Mouse (Mus musculus) midbrain, embryonic 13.5 days (tissue): ENCODE measurements at regions not wholly inside any gene's neighbourhood (a gene's known extent, or its start where the extent isn't known, plus 50 kb on each side); places are given as distances from the start of the nearest gene placed in this dataset.

Experiments
- ATAC-seq: fragments of 200-750 bp; cut with Nextera tagmentation; 2 replicates; pipeline ENCODE4 v1.8.0; 2017; ENCODE audit warnings: mild to moderate bottlenecking, moderate TSS enrichment, moderate library complexity
- H3K27ac ChIP-seq: fragments of 300-500 bp; sonication (generic); 2 replicates; pipeline ENCODE4 v1.5.1; 2015; ENCODE audit warnings: inconsistent platforms, mild to moderate bottlenecking, moderate library complexity
- H3K27me3 ChIP-seq: fragments of 300-500 bp; sonication (generic); 2 replicates; pipeline ENCODE4 v1.6.1; 2015; ENCODE audit warnings: mild to moderate bottlenecking, inconsistent platforms
- H3K36me3 ChIP-seq: fragments of 300-500 bp; sonication (generic); 2 replicates; pipeline ENCODE4 v1.6.1; 2015; ENCODE audit warnings: mild to moderate bottlenecking, inconsistent platforms
- H3K4me1 ChIP-seq: fragments of 300-500 bp; sonication (generic); replicated peaks from 2 replicates; pipeline ENCODE4 v1.6.1; 2015; ENCODE audit warnings: inconsistent platforms
- H3K4me2 ChIP-seq: fragments of 300-500 bp; sonication (generic); replicated peaks from 2 replicates; pipeline ENCODE4 v1.6.1; 2015; ENCODE audit warnings: moderate library complexity, mild to moderate bottlenecking, inconsistent platforms
- H3K4me3 ChIP-seq: fragments of 300-500 bp; sonication (generic); replicated peaks from 2 replicates; pipeline ENCODE4 v1.5.1; 2015; ENCODE audit warnings: mild to moderate bottlenecking, inconsistent platforms
- H3K9ac ChIP-seq: fragments of 300-500 bp; sonication (generic); replicated peaks from 2 replicates; pipeline ENCODE4 v1.6.1; 2015; ENCODE audit warnings: mild to moderate bottlenecking, inconsistent platforms
- H3K9me3 ChIP-seq: fragments of 300-500 bp; sonication (generic); 2 replicates; pipeline ENCODE4 v1.6.1; 2016; ENCODE audit warnings: mild to moderate bottlenecking, inconsistent platforms
- WGBS: fragments of 180-500 bp; shearing (Covaris S2); methylation state at CpG from one replicate; pipeline ENCODE4 v1.1.7; 2015; 5-methylcytosine and 5-hydroxymethylcytosine counted together

GRCm38 (mm10) chr3:147081763-147082162 lies 229.6 kb downstream of the Ttll7 start:
- no peak overlapping the region for H3K9ac ChIP-seq
- H3K4me2 ChIP-seq: no peak overlapping the region
- no peak for ATAC-seq
- H3K36me3 ChIP-seq: no peaks in the 10 kb centered on the region
- no peaks in the 10 kb centered on the region for H3K9me3 ChIP-seq
- no peak overlapping the region for H3K27ac ChIP-seq
- H3K4me1 ChIP-seq: peaks cover 43% of the 10 kb centered on the region
- no peaks in the 10 kb centered on the region for H3K27me3 ChIP-seq
- WGBS: 58% methylated on average over 9 of the region's 9 CpGs
- H3K4me3 ChIP-seq: no peak overlapping the region

- no peak overlapping the region for H3K4me2 ChIP-seq
- no peak for ATAC-seq
- no peaks in the 10 kb centered on the region for H3K27me3 ChIP-seq
- H3K9me3 ChIP-seq: no peaks in the 10 kb centered on the region
- no peak overlapping the region for H3K4me3 ChIP-seq
- peaks cover 43% of the 10 kb centered on the region for H3K4me1 ChIP-seq
- 8% methylated on average over 7 of the region's 7 CpGs for WGBS
- no peak overlapping the region for H3K9ac ChIP-seq
- H3K27ac ChIP-seq: peak overlapping the region; percentile 55
- no peaks in the 10 kb centered on the region for H3K36me3 ChIP-seq
These were observed 230.2 kb downstream of the Ttll7 start for GRCm38 (mm10) chr3:147082255-147082943.

GRCm38 (mm10) chr3:147083374-147083773 lies 231.2 kb downstream of the Ttll7 start:
- no peak for ATAC-seq
- WGBS: 18% methylated on average over 11 of the region's 11 CpGs
- no peaks in the 10 kb centered on the region for H3K36me3 ChIP-seq
- no peak overlapping the region for H3K4me3 ChIP-seq
- H3K27ac ChIP-seq: peak overlapping the region; percentile 48; the same call in 1 of the 2 replicates
- H3K27me3 ChIP-seq: no peaks in the 10 kb centered on the region
- peak overlapping the region; percentile 29 for H3K4me2 ChIP-seq
- peaks cover 43% of the 10 kb centered on the region for H3K4me1 ChIP-seq
- no peak overlapping the region for H3K9ac ChIP-seq
- H3K9me3 ChIP-seq: no peaks in the 10 kb centered on the region

GRCm38 (mm10) chr3:147083823-147084222 lies 231.7 kb downstream of the Ttll7 start:
- Histone ChIP-seq H3K4me2 (peak overlapping the region; percentile 29; the same call in 1 of the 2 replicates), H3K36me3 (no peaks in the 10 kb centered on the region), H3K27me3 (no peaks in the 10 kb centered on the region), H3K27ac (peak overlapping the region; percentile 48; the same call in 1 of the 2 replicates), H3K4me1 (peaks cover 43% of the 10 kb centered on the region), H3K9me3 (no peaks in the 10 kb centered on the region), H3K4me3 (no peak overlapping the region), H3K9ac (no peak overlapping the region)
- 43% methylated on average over 4 of the region's 4 CpGs for WGBS
- no peak for ATAC-seq

GRCm38 (mm10) chr3:147084624-147085189 lies 232.5 kb downstream of the Ttll7 start:
- Histone ChIP-seq H3K27ac (no peak overlapping the region), H3K4me3 (no peak overlapping the region), H3K9me3 (no peaks in the 10 kb centered on the region), H3K36me3 (no peaks in the 10 kb centered on the region), H3K9ac (no peak overlapping the region), H3K4me2 (no peak overlapping the region), H3K27me3 (0 out of 2 replicates have a peak, but pooled peaks cover 1% of the 10 kb centered on the region), H3K4me1 (peaks cover 43% of the 10 kb centered on the region)
- 31% methylated on average over 9 of the region's 9 CpGs for WGBS
- peak; percentile 59; the same call in 1 of the 2 replicates for ATAC-seq

- no peak for ATAC-seq
- Histone ChIP-seq H3K4me1 (peaks cover 26% of the 10 kb centered on the region), H3K9ac (no peak overlapping the region), H3K9me3 (no peaks in the 10 kb centered on the region), H3K36me3 (no peaks in the 10 kb centered on the region), H3K27ac (no peak overlapping the region), H3K4me3 (no peak overlapping the region), H3K27me3 (0 out of 2 replicates have a peak, but pooled peaks cover 3% of the 10 kb centered on the region), H3K4me2 (no peak overlapping the region)
- 87% methylated on average over 6 of the region's 6 CpGs for WGBS
These were observed 236.0 kb downstream of the Ttll7 start for GRCm38 (mm10) chr3:147088171-147088570.

GRCm38 (mm10) chr3:147089716-147090115 lies 237.5 kb downstream of the Ttll7 start:
- Histone ChIP-seq H3K36me3 (no peaks in the 10 kb centered on the region), H3K4me1 (peaks cover 12% of the 10 kb centered on the region), H3K9ac (no peak overlapping the region), H3K27me3 (peaks cover 6% of the 10 kb centered on the region; the same call in 1 of the 2 replicates), H3K27ac (no peak overlapping the region), H3K9me3 (no peaks in the 10 kb centered on the region), H3K4me3 (no peak overlapping the region), H3K4me2 (no peak overlapping the region)
- WGBS: 74% methylated on average over 10 of the region's 10 CpGs
- no peak for ATAC-seq

- Histone ChIP-seq H3K27me3 (peaks cover 12% of the 10 kb centered on the region), H3K27ac (peak overlapping the region; percentile 41; the same call in 1 of the 2 replicates), H3K9me3 (no peaks in the 10 kb centered on the region), H3K4me2 (no peak overlapping the region), H3K4me3 (no peak overlapping the region), H3K9ac (no peak overlapping the region), H3K36me3 (no peaks in the 10 kb centered on the region), H3K4me1 (peaks cover 4% of the 10 kb centered on the region; the same call in 1 of the 2 replicates)
- no peak for ATAC-seq
- 57% methylated on average over 8 of the region's 8 CpGs for WGBS
These were observed 240.3 kb downstream of the Ttll7 start for GRCm38 (mm10) chr3:147092188-147093075.

GRCm38 (mm10) chr3:147093076-147093380 lies 240.9 kb downstream of the Ttll7 start:
- WGBS: 56% methylated on average over 5 of the region's 5 CpGs
- H3K27ac ChIP-seq: peak overlapping the region; percentile 41; the same call in 1 of the 2 replicates
- peaks cover 12% of the 10 kb centered on the region for H3K27me3 ChIP-seq
- H3K9me3 ChIP-seq: no peaks in the 10 kb centered on the region
- ATAC-seq: no peak
- H3K9ac ChIP-seq: no peak overlapping the region
- H3K4me3 ChIP-seq: no peak overlapping the region
- peaks cover 7% of the 10 kb centered on the region for H3K4me1 ChIP-seq
- H3K4me2 ChIP-seq: no peak overlapping the region
- no peaks in the 10 kb centered on the region for H3K36me3 ChIP-seq

- Histone ChIP-seq H3K4me2 (no peak overlapping the region), H3K4me1 (peaks cover 31% of the 10 kb centered on the region), H3K27ac (no peak overlapping the region), H3K4me3 (no peak overlapping the region), H3K36me3 (no peaks in the 10 kb centered on the region), H3K27me3 (peaks cover 12% of the 10 kb centered on the region), H3K9me3 (no peaks in the 10 kb centered on the region), H3K9ac (no peak overlapping the region)
- WGBS: 67% methylated on average over 9 of the region's 9 CpGs
- ATAC-seq: no peak
These were observed 244.0 kb downstream of the Ttll7 start for GRCm38 (mm10) chr3:147096179-147096578.

- no peak overlapping the region for H3K27ac ChIP-seq
- 12% methylated on average over 15 of the region's 15 CpGs for WGBS
- H3K4me3 ChIP-seq: no peak overlapping the region
- H3K9me3 ChIP-seq: no peaks in the 10 kb centered on the region
- peak; percentile 51; the same call in 1 of the 2 replicates for ATAC-seq
- H3K9ac ChIP-seq: peak overlapping the region; percentile 6; the same call in 1 of the 2 replicates
- no peaks in the 10 kb centered on the region for H3K36me3 ChIP-seq
- H3K4me2 ChIP-seq: peak overlapping the region; percentile 42
- H3K27me3 ChIP-seq: peaks cover 12% of the 10 kb centered on the region
- H3K4me1 ChIP-seq: peaks cover 49% of the 10 kb centered on the region
These were observed 246.0 kb downstream of the Ttll7 start for GRCm38 (mm10) chr3:147098065-147098580.
